Mouse (Mus musculus) neural tube, embryonic 11.5 days (tissue): ENCODE data around the gene Tcf7l1. TPM values are rescaled to one million over a fixed set of nuclear protein-coding genes. Genes with fewer than 3 reads are reported as not detected.

Experiments
- ATAC-seq: fragments of 200-750 bp; cut with Nextera tagmentation; 2 replicates; pipeline ENCODE4 v1.8.0; 2017; ENCODE audit warnings: moderate number of reproducible peaks, mild to moderate bottlenecking, moderate TSS enrichment, moderate library complexity; ENCODE audit not compliant: insufficient read depth, low FRiP score, low TSS enrichment
- DNase-seq: peaks from one replicate; pipeline ENCODE4 v3.0.0-alpha.2; 2015; ENCODE audit warnings: low spot score
- H3K27ac ChIP-seq: fragments of 300-500 bp; sonication (generic); 2 replicates; pipeline ENCODE4 v1.5.1; 2014; ENCODE audit warnings: low read depth, mild to moderate bottlenecking, low read length
- H3K27me3 ChIP-seq: fragments of 300-500 bp; sonication (generic); 2 replicates; pipeline ENCODE4 v1.6.1; 2014; ENCODE audit warnings: mild to moderate bottlenecking, low read length, mixed read lengths; ENCODE audit not compliant: control insufficient read depth, insufficient read depth
- H3K36me3 ChIP-seq: fragments of 300-500 bp; sonication (generic); 2 replicates; pipeline ENCODE4 v1.6.1; 2014; ENCODE audit warnings: mild to moderate bottlenecking, low read length, moderate library complexity, mixed read lengths; ENCODE audit not compliant: control insufficient read depth, insufficient read depth
- H3K4me1 ChIP-seq: fragments of 300-500 bp; sonication (generic); 2 replicates; pipeline ENCODE4 v1.6.1; 2014; ENCODE audit warnings: low read length, mixed read lengths; ENCODE audit not compliant: control insufficient read depth, insufficient read depth
- H3K4me2 ChIP-seq: fragments of 300-500 bp; sonication (generic); 2 replicates; pipeline ENCODE4 v1.6.1; 2014; ENCODE audit warnings: low read depth, mild to moderate bottlenecking, moderate library complexity
- H3K4me3 ChIP-seq: fragments of 300-500 bp; sonication (generic); 2 replicates; pipeline ENCODE4 v1.5.1; 2014; ENCODE audit warnings: low read depth, low read length
- H3K9ac ChIP-seq: fragments of 300-500 bp; sonication (generic); 2 replicates; pipeline ENCODE4 v1.6.1; 2014; ENCODE audit warnings: mild to moderate bottlenecking, low read length
- H3K9me3 ChIP-seq: fragments of 300-500 bp; sonication (generic); 2 replicates; pipeline ENCODE4 v1.6.1; 2016; ENCODE audit warnings: low read length; ENCODE audit not compliant: control insufficient read depth
- WGBS: fragments of 180-500 bp; shearing (Covaris S2); extraction: QIAGEN DNeasy Blood & Tissue Kit; methylation state at CpG from one replicate; pipeline ENCODE4 v1.1.7; 2014; 5-methylcytosine and 5-hydroxymethylcytosine counted together
- polyA plus RNA-seq: library from polyadenylated mRNA; unstranded; fragments of >200 nt; fragmentation: Nextera tagmentation; extraction: Ambion mirVana; gene quantifications from 2 replicates; pipeline ENCODE4 v1.2.1, GENCODE M21; 2014

Gene Tcf7l1
- polyA plus RNA-seq, 1 experiment from 2014 or later: 21.8 TPM

GRCm38 (mm10) chr6:72714250-72714649, 74.8 kb downstream of the Tcf7l1 start:
- no peaks in the 10 kb centered on the region for H3K27me3 ChIP-seq

DNA sequence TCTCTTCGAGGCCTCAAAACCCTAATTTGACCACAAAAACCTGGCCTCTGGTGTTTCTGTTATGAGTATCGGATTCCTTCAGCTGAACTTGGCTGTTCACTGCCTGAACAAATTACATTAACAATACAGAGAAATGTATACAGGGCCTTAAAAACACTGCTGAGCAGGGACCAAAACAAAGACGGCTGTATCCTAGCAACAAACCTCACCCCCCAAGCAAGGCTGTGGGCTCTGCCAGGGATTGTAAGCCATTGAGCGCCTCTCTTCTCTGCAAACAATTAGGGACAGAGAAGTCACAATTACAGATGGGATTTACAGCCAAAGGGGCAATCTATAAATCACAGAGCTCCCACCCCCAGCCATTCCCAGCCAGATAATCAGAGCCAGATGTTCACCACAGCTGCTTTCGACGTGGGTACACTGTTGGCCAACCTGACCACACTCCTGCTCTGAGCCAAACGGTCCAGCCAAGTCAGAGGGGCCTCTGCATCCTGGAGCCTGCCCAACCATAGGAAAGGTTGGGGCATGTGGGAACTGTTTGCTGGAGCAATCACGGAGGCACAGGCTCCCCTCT, 77.5 kb downstream of the Tcf7l1 start:
- 3% methylated on average over 8 of the region's 8 CpGs for WGBS
- ATAC-seq: peak; percentile 84
- no peaks in the 10 kb centered on the region for H3K27me3 ChIP-seq

More at GRCm38 (mm10) chr6:72714250-72714649, 74.8 kb downstream of the Tcf7l1 start:
- H3K9me3 ChIP-seq: no peaks in the 10 kb centered on the region
- H3K9ac ChIP-seq: peak overlapping the region; percentile 14; the same call in 1 of the 2 replicates
- no peak overlapping the region for H3K4me2 ChIP-seq
- peak; percentile 66 for DNase-seq
- no peak overlapping the region for H3K27ac ChIP-seq
- peak; percentile 33; the same call in 1 of the 2 replicates for ATAC-seq
- H3K4me3 ChIP-seq: no peak overlapping the region
- H3K36me3 ChIP-seq: 0 out of 2 replicates have a peak, but pooled peaks cover 2% of the 10 kb centered on the region
- WGBS: 23% methylated on average over 9 of the region's 9 CpGs
- H3K4me1 ChIP-seq: peaks cover 31% of the 10 kb centered on the region

GRCm38 (mm10) chr6:72710897-72711507, 78.1 kb downstream of the Tcf7l1 start:
- Histone ChIP-seq H3K27ac (peak overlapping the region; percentile 78), H3K27me3 (no peaks in the 10 kb centered on the region), H3K4me3 (no peak overlapping the region), H3K9me3 (no peaks in the 10 kb centered on the region), H3K36me3 (no peaks in the 10 kb centered on the region), H3K4me1 (peaks cover 31% of the 10 kb centered on the region), H3K9ac (no peak overlapping the region), H3K4me2 (0 out of 2 replicates have a peak overlapping the region, but pooled peaks have one; percentile 14)
- WGBS: 37% methylated on average over 10 of the region's 10 CpGs
- ATAC-seq (peak; percentile 40), DNase-seq (no peak)

More for the DNA sequence above, 77.5 kb downstream of the Tcf7l1 start:
- Histone ChIP-seq H3K4me1 (peaks cover 31% of the 10 kb centered on the region), H3K4me2 (no peak overlapping the region), H3K4me3 (no peak overlapping the region), H3K27ac (peak overlapping the region; percentile 78), H3K9me3 (no peaks in the 10 kb centered on the region), H3K36me3 (no peaks in the 10 kb centered on the region), H3K9ac (no peak overlapping the region)
- peak; percentile 71 for DNase-seq

- peaks cover 27% of the 10 kb centered on the region for H3K4me1 ChIP-seq
- H3K9ac ChIP-seq: no peak overlapping the region
- no peak overlapping the region for H3K4me2 ChIP-seq
- WGBS: 36% methylated on average over 5 of the region's 5 CpGs
- H3K9me3 ChIP-seq: no peaks in the 10 kb centered on the region
- peaks cover 2% of the 10 kb centered on the region for H3K27me3 ChIP-seq
- H3K36me3 ChIP-seq: no peaks in the 10 kb centered on the region
- no peak overlapping the region for H3K27ac ChIP-seq
- no peak overlapping the region for H3K4me3 ChIP-seq
- peak; percentile 76 for DNase-seq
- peak; percentile 96 for ATAC-seq
Measured at GRCm38 (mm10) chr6:72699467-72700126, 89.5 kb downstream of the Tcf7l1 start.

GRCm38 (mm10) chr6:72698559-72698958, 90.5 kb downstream of the Tcf7l1 start:
- no peak overlapping the region for H3K4me2 ChIP-seq
- no peaks in the 10 kb centered on the region for H3K9me3 ChIP-seq
- DNase-seq (no peak), ATAC-seq (no peak)
- no peak overlapping the region for H3K9ac ChIP-seq
- H3K4me3 ChIP-seq: no peak overlapping the region
- WGBS: 91% methylated on average over 5 of the region's 5 CpGs
- H3K27ac ChIP-seq: no peak overlapping the region
- peaks cover 27% of the 10 kb centered on the region for H3K4me1 ChIP-seq
- no peaks in the 10 kb centered on the region for H3K36me3 ChIP-seq
- peaks cover 2% of the 10 kb centered on the region for H3K27me3 ChIP-seq

- 0 out of 2 replicates have a peak overlapping the region, but pooled peaks have one; percentile 20 for H3K27ac ChIP-seq
- no peak overlapping the region for H3K4me2 ChIP-seq
- WGBS: 22% methylated on average over 11 of the region's 11 CpGs
- no peak overlapping the region for H3K9ac ChIP-seq
- H3K4me3 ChIP-seq: no peak overlapping the region
- peaks cover 2% of the 10 kb centered on the region for H3K27me3 ChIP-seq
- H3K9me3 ChIP-seq: no peaks in the 10 kb centered on the region
- ATAC-seq (no peak), DNase-seq (no peak)
- peaks cover 27% of the 10 kb centered on the region for H3K4me1 ChIP-seq
- no peaks in the 10 kb centered on the region for H3K36me3 ChIP-seq
Measured at GRCm38 (mm10) chr6:72696601-72697335, 92.3 kb downstream of the Tcf7l1 start.

DNA sequence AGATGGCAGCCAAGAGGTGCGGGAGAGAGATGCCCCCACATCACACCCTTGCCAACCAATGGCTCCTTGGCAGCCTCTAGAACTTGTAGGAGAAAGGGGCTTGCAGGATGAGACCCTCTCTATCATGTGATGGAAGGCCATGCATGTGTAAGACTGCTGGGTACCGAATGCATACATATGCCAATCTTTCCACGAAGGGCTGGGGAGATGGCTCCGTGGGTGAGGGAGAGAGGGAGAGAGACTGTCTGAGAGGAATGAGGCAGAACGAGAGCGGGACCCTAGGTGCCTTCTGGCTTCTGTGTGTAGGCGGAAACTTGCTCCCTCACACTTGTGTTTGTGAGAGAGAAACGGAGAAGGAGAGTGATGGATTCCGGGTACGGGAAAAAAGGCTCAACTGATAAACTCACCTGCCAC, 94.3 kb downstream of the Tcf7l1 start:
- 82% methylated on average over 10 of the region's 10 CpGs for WGBS
- DNase-seq: no peak
- Histone ChIP-seq H3K9ac (no peak overlapping the region), H3K27me3 (peaks cover 2% of the 10 kb centered on the region), H3K4me3 (no peak overlapping the region), H3K27ac (no peak overlapping the region), H3K4me2 (no peak overlapping the region), H3K36me3 (no peaks in the 10 kb centered on the region), H3K9me3 (no peaks in the 10 kb centered on the region), H3K4me1 (peaks cover 27% of the 10 kb centered on the region)
- ATAC-seq: no peak

- DNase-seq: no peak
- H3K4me2 ChIP-seq: no peak overlapping the region
- no peak overlapping the region for H3K27ac ChIP-seq
- H3K4me3 ChIP-seq: no peak overlapping the region
- peaks cover 21% of the 10 kb centered on the region for H3K4me1 ChIP-seq
- no peaks in the 10 kb centered on the region for H3K9me3 ChIP-seq
- H3K27me3 ChIP-seq: peaks cover 2% of the 10 kb centered on the region
- no peak for ATAC-seq
- 78% methylated on average over 5 of the region's 5 CpGs for WGBS
- no peaks in the 10 kb centered on the region for H3K36me3 ChIP-seq
- no peak overlapping the region for H3K9ac ChIP-seq
Measured at GRCm38 (mm10) chr6:72694047-72694790, 94.8 kb downstream of the Tcf7l1 start.
